Mouse (Mus musculus) lung, adult 18-20 months (tissue): ENCODE data around the gene Rnf208.

Experiments
- DNase-seq, 2 experiments: peaks; one replicate each; pipeline ENCODE4 v3.0.0; 2022; ENCODE audit warnings: mixed read lengths in 2 of 2

The Rnf208 gene

GRCm38 (mm10) chr2:25224766-25225752 is 17.0 kb upstream of the Rnf208 start:
- DNase-seq = peak; percentile 100

- peak in 1 of 2 experiments; percentile 19 for DNase-seq
Measured at GRCm38 (mm10) chr2:25225811-25226379, 16.2 kb upstream of the Rnf208 start.

- DNase-seq = no peak
Measured at GRCm38 (mm10) chr2:25226864-25227263, 15.2 kb upstream of the Rnf208 start.

GRCm38 (mm10) chr2:25227406-25227805 is 14.6 kb upstream of the Rnf208 start:
- no peak for DNase-seq

- DNase-seq = peak; percentile 90 to 94
Measured at GRCm38 (mm10) chr2:25228431-25228889, 13.6 kb upstream of the Rnf208 start.

- no peak for DNase-seq
Measured at GRCm38 (mm10) chr2:25228995-25229530, 13.0 kb upstream of the Rnf208 start.

GRCm38 (mm10) chr2:25229582-25229981 is 12.5 kb upstream of the Rnf208 start:
- no peak for DNase-seq

- no peak for DNase-seq
Measured at GRCm38 (mm10) chr2:25230581-25230980, 11.5 kb upstream of the Rnf208 start.

- DNase-seq = no peak
Measured at GRCm38 (mm10) chr2:25231038-25231437, 11.0 kb upstream of the Rnf208 start.

- no peak for DNase-seq
Measured at GRCm38 (mm10) chr2:25233421-25233820, 8.6 kb upstream of the Rnf208 start.

- DNase-seq = no peak
Measured at GRCm38 (mm10) chr2:25234050-25234449, 8.0 kb upstream of the Rnf208 start, which contains the start of gene Slc34a3. Slc34a3 (minus strand) TSS chr2:25234364.

GRCm38 (mm10) chr2:25234551-25235220 is 7.4 kb upstream of the Rnf208 start:
- no peak for DNase-seq

- DNase-seq = no peak
Measured at GRCm38 (mm10) chr2:25236614-25237013, 5.4 kb upstream of the Rnf208 start, which contains the start of gene Rnf224. Rnf224 (minus strand) TSS chr2:25236787.

- peak; percentile 81 to 89 for DNase-seq
Measured at GRCm38 (mm10) chr2:25237522-25237921, 4.5 kb upstream of the Rnf208 start.

GRCm38 (mm10) chr2:25238106-25238505 is 3.9 kb upstream of the Rnf208 start:
- DNase-seq = peak in 1 of 2 experiments; percentile 17

GRCm38 (mm10) chr2:25239766-25240165 is 2.3 kb upstream of the Rnf208 start:
- no peak for DNase-seq

GRCm38 (mm10) chr2:25240310-25240709 is 1.7 kb upstream of the Rnf208 start:
- DNase-seq = no peak

- DNase-seq = peak; percentile 82 to 88
Measured at GRCm38 (mm10) chr2:25240723-25241437, 1.2 kb upstream of the Rnf208 start.

- DNase-seq = no peak
Measured at GRCm38 (mm10) chr2:25241438-25241775, 648 bp upstream of the Rnf208 start.

- DNase-seq = no peak
Measured at GRCm38 (mm10) chr2:25243342-25243741, 1.3 kb downstream of the Rnf208 start.

GRCm38 (mm10) chr2:25244144-25244543 is 2.1 kb downstream of the Rnf208 start:
- DNase-seq = no peak
